Mouse (Mus musculus): ENCODE results near the gene Prdm11. TPM values are rescaled to one million over a fixed set of nuclear protein-coding genes. Genes with fewer than 3 reads are reported as not detected.

Prdm11 gene
- polyA plus RNA-seq, 1 experiment from 2014 or later: 2.2 TPM

Other genes starting within 250 kb of the Prdm11 start
- 46.8 and 52.3 TPM in 2 replicates for gene Syt13, start 131.1 kb downstream of the Prdm11 start, polyA plus RNA-seq (2015; fragmentation: Nextera tagmentation; extraction: Ambion mirVana)
- gene Trp53i11, start 141.4 kb upstream of the Prdm11 start, polyA plus RNA-seq (2015; fragmentation: Nextera tagmentation; extraction: Ambion mirVana): 137 and 150 TPM in 2 replicates